Mouse (Mus musculus): ENCODE results near the gene Smim6.
A peak's percentile ranks its signal among the peaks of the same experiment; 100 is the strongest.

Gene Smim6

DNA sequence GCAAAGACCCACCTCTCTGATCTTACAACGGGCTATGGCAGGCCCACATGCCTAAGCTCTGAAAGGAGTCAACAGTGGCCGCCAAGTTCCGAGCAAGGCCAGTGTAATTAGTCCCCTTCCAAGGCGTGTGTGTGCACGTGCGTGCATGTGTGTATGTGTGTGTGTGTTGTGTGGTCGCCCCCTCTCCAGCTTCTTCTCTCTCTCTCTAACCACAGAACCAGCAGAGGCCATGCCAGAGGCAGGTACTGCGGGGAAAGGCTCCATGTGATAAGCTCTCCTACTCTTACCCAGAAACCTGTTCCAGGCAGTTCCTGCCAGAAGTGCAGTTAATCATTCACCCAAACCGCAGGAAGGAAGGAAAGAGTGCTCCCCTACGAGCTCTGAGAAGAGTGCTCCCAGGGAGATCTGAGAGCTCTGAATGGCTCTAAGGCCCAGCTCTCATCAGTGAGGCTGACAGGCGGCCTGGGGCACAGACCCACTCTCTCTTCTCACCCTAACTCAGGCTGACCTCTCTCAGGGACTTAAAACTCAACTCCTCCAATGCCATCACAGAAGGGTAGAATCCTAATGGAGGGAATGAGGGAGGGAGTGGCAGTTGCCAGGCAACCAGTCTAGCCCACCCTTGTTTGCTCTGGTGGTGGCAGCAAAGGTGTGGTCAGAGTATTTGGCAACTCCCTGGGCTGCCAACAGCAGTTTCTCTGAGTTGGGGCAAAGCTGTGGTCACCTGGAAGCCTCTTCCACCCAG, at the start of gene Smim6:
Gene Smim6, plus strand, starts transcription at position 386 of the 745 bp plus-strand sequence.
- no peak for DNase-seq (ENCODE audit: low read depth)

- DNase-seq (ENCODE audit: low read depth) = no peak
Measured at GRCm38 (mm10) chr11:115863895-115864294, 47.9 kb upstream of the Smim6 start.

DNA sequence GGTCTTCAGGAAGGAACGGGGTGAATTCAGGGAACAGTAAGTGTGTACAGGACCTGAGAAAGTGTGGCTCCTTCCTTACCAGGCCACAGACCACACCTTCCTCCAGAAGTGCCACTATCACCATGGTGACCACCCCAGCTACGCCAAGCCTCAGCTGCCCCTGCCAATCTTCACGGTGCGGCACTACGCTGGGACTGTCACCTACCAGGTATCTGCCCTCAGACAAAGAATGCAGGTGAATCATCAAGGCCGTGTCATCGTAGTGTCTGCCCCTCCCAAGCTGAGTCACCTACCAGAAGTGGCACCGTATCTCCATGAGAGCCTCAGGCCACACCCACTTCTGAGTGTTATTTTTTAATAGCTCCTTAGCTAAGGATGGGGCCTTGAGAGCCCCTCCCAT, 42.4 kb upstream of the Smim6 start:
- DNase-seq (ENCODE audit: low read depth) = peak; percentile 50

DNA sequence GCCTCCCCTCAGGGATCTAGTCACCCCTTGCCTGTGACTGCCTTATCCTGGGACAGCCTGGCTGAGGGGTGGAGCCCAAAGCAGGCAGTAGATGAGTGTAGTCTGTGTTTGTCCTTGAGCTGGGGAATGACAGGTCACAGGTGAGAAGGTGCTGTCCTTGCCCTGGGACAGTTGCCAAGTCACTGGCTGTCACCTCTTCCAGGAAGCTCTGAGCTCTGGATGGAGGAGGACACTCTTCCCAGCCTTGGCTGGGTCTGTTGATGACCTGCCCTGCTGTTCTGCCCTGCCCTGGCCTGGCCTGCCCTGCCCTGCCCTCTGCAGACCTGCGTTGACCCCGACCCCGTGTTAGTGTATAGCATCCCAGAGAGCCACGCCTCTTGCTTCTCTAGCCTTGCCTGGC, 39.4 kb upstream of the Smim6 start:
- DNase-seq (ENCODE audit: low read depth) = no peak

DNA sequence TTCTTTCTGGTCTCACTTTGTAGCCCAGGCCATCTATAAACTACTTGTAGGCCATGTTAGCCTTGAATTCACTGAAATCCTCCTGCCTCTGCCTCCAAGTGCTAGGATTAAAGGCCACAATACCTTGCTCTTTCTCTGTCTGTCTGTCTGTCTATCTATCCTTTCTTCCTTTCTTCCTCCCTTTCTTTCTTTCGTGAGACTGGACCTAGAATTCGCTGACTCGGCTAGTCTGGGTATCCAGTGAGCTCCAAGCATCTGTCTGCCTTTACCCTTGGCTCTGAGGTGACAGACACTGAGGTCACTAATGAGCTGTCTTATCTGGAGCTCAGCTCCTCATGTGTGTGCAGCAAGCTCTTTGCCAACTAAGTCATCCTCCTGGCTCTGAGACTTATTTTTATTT, 35.9 kb upstream of the Smim6 start:
- DNase-seq (ENCODE audit: low read depth) = no peak

- DNase-seq (ENCODE audit: low read depth) = no peak
Measured at GRCm38 (mm10) chr11:115876438-115876837, 35.4 kb upstream of the Smim6 start.

GRCm38 (mm10) chr11:115877174-115877755, 34.6 kb upstream of the Smim6 start:
- no peak for DNase-seq (ENCODE audit: low read depth)

- DNase-seq (ENCODE audit: low read depth) = no peak
Measured at GRCm38 (mm10) chr11:115878071-115878470, 33.7 kb upstream of the Smim6 start.

GRCm38 (mm10) chr11:115881002-115881401, 30.8 kb upstream of the Smim6 start:
- DNase-seq (ENCODE audit: low read depth) = no peak

- DNase-seq (ENCODE audit: low read depth) = no peak
Measured at GRCm38 (mm10) chr11:115883251-115883650, 28.6 kb upstream of the Smim6 start.

- no peak for DNase-seq (ENCODE audit: low read depth)
Measured at GRCm38 (mm10) chr11:115884361-115884760, 27.5 kb upstream of the Smim6 start.

DNA sequence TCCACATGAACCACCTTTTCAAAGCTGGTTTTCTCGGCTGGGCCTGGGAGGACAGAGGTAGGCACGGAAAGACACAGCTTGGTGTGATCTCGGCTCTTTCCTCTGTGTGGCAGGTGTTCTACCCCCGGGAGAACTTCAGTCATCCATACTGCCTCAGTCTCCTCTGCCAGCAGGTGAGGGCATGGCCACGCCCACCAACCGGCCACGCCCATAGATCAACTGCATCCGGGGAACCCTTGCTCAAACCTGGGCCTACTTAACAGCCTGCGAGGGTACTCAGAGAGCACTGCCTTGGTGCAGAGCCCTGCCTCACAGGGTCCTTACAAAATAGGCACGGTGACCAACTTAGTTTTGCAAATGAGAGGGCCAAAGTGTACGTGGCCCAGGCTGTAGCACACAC, 26.5 kb upstream of the Smim6 start:
- DNase-seq (ENCODE audit: low read depth) = no peak

DNA sequence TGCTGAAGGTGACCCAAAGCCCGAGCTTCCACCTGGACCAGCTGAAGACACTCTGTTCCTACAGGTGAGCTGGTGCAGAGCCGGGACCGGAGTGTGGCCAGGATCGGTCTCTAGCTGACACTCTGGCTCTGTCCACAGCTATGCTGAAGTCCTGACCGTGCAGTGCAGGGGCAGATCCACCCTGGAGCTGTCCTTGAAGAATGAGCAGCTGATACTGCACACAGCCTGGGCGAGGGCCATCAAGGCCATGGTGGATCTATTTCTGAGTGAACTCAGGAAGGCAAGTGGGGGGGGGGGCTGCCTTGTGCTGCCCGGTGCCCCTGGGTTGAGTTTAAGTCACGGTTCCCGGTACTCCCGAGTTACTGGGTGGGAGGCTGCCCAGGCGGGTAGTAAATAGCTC, 25.4 kb upstream of the Smim6 start:
- DNase-seq (ENCODE audit: low read depth) = no peak

DNA sequence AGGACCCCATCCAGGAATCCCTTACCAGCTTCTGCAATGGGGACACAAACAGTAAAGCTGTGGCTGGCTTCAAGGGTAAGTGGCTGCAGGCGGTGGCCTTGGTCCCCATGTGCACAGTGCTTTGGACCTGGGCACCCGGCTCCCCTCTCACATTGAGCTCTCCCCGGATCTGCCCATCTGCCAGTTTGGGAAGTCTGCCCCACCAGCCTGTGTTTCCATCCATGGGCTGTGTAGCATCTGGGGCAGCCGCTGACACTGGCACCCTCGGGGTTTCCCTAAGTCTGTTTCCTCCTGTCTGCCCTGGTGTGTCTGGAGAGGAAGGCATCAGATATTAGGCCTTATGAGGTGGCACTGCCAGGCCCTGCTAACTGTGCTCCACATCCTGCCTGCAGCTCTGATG, 23.8 kb upstream of the Smim6 start:
- DNase-seq (ENCODE audit: low read depth) = no peak

DNA sequence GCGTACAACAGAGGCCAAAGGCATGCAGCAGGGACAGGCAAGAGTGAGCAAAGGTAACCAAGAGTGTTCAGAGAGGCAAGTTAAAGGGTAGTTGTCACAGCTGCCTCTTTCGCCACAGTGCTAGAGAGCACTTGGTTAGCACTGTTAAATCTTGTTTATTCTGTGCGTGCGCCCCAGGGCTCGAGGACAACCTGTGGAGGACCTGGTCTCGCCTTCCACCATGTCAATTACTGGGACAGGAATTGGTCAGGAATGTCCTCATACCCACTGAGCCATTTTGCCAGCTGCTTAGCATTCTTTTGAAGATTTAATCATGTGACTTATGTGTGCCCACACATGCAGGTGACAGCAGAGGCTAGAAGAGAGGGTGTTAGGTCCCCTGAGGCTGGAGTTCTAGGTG, 22.7 kb upstream of the Smim6 start:
- DNase-seq (ENCODE audit: low read depth) = no peak

GRCm38 (mm10) chr11:115892213-115892612, 19.6 kb upstream of the Smim6 start:
- no peak for DNase-seq (ENCODE audit: low read depth)

DNA sequence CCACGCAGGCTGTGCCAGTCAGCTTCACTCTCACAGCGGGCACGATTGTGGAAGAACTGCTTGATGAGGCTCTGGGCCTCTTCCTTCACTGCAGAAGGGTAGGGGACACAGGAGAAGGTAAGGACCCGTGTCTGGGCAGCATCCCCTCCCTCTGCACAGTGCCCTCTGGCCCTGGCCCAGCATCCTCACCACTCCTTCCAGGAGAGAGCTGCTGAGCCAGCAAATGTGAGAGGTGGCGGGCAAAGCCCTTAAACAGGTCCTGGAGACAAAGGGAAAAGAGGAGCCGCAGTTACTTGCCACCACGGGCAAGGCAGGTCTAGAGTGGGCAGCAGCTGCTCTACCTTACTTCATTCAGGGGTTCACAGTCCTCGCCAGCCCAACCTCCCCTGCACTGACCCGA, 18.7 kb upstream of the Smim6 start:
- no peak for DNase-seq (ENCODE audit: low read depth)

DNA sequence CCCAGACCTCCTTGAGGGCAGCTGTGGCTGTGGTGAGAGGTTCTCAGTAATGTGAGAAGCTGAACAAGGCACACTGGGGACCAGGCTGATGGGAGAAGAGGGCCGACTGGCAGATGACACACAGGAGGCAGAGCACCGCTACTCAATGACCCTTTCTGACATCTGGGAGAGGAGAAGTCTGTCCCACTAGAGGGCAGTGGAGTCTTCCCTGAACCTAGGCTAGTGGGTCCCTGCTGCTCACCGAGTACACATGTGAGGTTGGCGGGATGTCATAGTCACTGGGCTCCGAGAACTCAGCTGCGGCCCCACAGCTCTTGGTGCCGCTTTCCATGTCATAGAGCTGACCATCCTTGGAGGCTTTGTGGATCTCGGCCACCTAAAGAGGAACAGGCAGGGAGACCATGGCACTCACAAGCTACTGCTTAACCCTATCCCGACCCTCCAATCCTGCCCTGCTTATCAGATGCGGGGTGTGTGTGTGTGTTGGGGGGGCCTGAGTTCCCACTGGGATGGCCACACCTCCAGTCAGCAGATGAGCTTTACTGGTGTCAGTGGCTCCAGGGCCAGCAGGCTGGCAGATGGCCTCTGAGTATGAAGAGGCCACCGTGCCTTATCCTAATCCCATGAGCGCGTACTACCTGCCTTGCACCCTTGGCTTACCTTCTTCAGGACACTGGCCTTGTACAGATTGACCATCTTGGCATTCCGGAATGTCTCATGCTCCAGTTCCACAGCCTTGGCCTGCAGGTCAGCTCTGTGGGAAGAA, 16.9 kb upstream of the Smim6 start:
- no peak for DNase-seq (ENCODE audit: low read depth)

- no peak for DNase-seq (ENCODE audit: low read depth)
Measured at GRCm38 (mm10) chr11:115898446-115898845, 13.4 kb upstream of the Smim6 start.

DNA sequence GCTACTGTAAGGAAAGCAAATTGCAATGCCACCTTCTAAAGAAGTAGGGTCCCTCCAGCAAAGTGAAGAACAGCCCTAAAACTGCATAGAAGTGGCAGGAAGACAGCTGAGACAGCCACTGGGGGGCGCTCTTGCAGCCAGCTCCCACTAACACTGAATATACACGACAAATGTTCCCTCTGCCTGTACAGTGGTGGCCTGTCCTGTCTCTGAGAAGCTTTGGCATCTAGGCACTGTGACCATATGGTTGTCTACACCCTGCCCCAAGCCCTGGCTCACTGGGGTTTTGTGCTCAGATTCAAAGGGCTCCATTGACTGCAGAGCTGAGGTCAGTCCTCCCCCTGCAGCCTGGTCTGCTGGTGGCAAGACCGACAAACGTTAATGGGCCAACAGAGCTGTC, 12.9 kb upstream of the Smim6 start:
- DNase-seq (ENCODE audit: low read depth) = peak; percentile 64

DNA sequence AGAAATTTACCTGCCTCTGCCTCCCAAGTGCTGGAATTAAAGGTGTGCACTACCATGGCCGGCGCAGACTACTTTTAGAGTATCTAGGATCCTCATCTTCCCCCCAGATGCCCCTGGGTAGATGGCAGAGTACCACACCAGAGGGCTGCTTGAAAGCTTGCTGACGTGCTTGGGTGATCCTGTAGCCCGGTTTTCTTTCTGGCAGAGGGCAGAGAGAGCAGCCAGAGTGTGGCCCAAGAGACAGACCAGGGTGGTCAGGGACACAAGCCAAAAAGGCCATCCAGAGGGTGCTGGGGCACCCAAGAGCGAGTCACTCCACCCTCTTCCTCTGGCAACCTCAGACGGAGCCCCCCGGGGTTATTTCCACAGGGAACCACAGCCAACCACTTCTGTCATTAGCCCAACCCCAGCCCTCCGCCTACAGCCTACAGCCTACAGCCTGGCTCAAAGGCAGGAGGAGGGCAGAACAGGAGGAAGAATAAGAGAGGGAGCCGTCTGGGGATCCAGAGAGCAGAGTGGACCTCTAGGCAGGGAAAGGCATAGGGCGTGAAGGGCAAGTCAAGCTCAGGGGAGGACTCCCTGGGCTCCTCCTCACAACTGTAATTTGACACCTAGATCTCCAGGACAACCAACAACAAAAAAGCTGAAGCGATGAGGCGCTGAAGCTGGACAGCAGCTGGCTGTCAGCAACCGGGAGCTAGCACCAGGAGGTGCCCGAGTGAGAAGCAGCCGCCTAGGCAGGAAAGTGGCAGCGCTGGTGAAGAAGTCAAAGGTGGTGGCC, 12.1 kb upstream of the Smim6 start, which contains the start of gene Smim5:
Gene Smim5, plus strand, starts transcription at position 481 of the 781 bp plus-strand sequence.
- no peak for DNase-seq (ENCODE audit: low read depth)

All from c-Kit-positive CD71-negative TER-119-negative erythroid progenitor cells, embryonic 14.5 days (primary cell).